In the genomic region with DNA sequence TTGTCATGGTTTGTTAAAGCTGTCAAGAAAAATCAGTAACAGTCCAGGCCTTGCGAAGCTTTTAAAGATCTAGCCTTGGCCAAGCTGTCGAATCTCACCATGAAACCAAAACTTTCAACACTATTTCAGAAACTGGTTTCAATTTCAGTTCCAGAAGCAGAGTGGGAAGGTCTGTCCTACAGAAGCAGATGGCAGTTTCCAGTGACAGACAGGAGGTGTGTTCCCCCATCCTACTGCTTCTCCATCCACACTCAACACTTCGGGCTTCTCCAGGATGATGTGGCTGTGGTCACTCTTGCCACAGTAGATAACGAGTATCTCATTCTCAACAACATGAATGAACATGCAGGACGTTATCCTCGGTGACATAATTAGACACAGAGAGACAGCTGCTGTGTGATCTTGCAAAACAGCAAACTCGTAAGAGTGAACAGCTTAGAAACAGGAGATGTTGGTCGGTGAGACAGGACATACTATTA, we compare ENCODE assay signal across 18 mouse cellular contexts.
DNase-seq lines count a peak whose midpoint lies in the region; ATAC-seq lines count a peak whose summit lies in the region.
"Had no signal": no experiment of that assay in that cellular context is flagged by ENCODE, and none has a peak within 500 bp of the region (broad histone marks: within the 10 kb centered on the region; RNA-seq: fewer than 3 reads in every experiment).

No protein-coding gene starts in this region.

- no peak overlapping the region for H3K4me3 ChIP-seq in liver, embryonic 11.5 days (ENCODE audit: low read depth, low read length)
- H3K4me3 ChIP-seq: forebrain, embryonic 15.5 days; hindbrain, embryonic 12.5 days; layer of hippocampus, adult 2 months had no signal

- DNase-seq in left cerebral cortex, adult 18-20 months (ENCODE audit: low spot score in 2 of 2): peak; percentile 28 to 63
- no peak for DNase-seq in left cerebral cortex, postnatal 10 days (ENCODE audit: extremely low spot score in 1 of 2, low spot score in 2 of 2)
- DNase-seq in frontal cortex, postnatal 10 days (ENCODE audit: low spot score in 2 of 2): peak; percentile 9 to 10
- no peak for DNase-seq in cerebellum, adult 9-10 months
- no peak for DNase-seq in adrenal gland, adult 2 months
- no peak for DNase-seq in liver, embryonic 11.5 days (ENCODE audit: low spot score)
- DNase-seq: cerebellum, adult 11 months; gastrocnemius, postnatal 36 days; kidney, adult 11 months; liver; lung, embryonic 14.5 days had no signal

- H3K27me3 ChIP-seq in liver, embryonic 11.5 days (replicated peaks; ENCODE audit: control insufficient read depth, insufficient read depth, low read length): no peaks in the 10 kb centered on the region
- H3K27me3 ChIP-seq: forebrain, embryonic 15.5 days; hindbrain, embryonic 12.5 days had no signal

- peak; percentile 58 for ATAC-seq in megakaryocyte, adult 5-6 weeks (ENCODE audit: poor library complexity, severe bottlenecking)
- no peak for ATAC-seq in liver, embryonic 11.5 days (replicated peaks; ENCODE audit: low FRiP score)
- ATAC-seq: activated CD4-positive, CD25-positive, alpha-beta regulatory T cell, adult 4 months; forebrain, embryonic 15.5 days had no signal

- no peak overlapping the region for H3K27ac ChIP-seq in liver, embryonic 11.5 days (ENCODE audit: low read depth, low read length)
- H3K27ac ChIP-seq: forebrain, embryonic 15.5 days; hindbrain, embryonic 12.5 days; layer of hippocampus, adult 2 months; stomach, postnatal 0 days had no signal

- no peaks in the 10 kb centered on the region for H3K9me3 ChIP-seq in liver, embryonic 11.5 days (ENCODE audit: control insufficient read depth, low read length)
- H3K9me3 ChIP-seq: forebrain, embryonic 15.5 days; hindbrain, embryonic 12.5 days had no signal

- no peaks in the 10 kb centered on the region for H3K36me3 ChIP-seq in liver, embryonic 11.5 days (ENCODE audit: control insufficient read depth, insufficient read depth, low read length)
- H3K36me3 ChIP-seq: forebrain, embryonic 15.5 days; hindbrain, embryonic 12.5 days had no signal

- H3K9ac ChIP-seq in liver, embryonic 11.5 days (ENCODE audit: low read depth, low read length): no peak overlapping the region
- H3K9ac ChIP-seq: forebrain, embryonic 15.5 days; hindbrain, embryonic 12.5 days; lung, embryonic 14.5 days had no signal

- H3K4me2 ChIP-seq in liver, embryonic 11.5 days: no peak overlapping the region
- H3K4me2 ChIP-seq: forebrain, embryonic 15.5 days; hindbrain, embryonic 12.5 days; lung, embryonic 14.5 days; midbrain, embryonic 11.5 days had no signal

- intact Hi-C loops in left cerebral cortex, postnatal 10 days (cut with DNase I): no loop called here

- 52% methylated on average over 8 of the region's 8 CpGs for WGBS in liver, embryonic 11.5 days

- H3K4me1 ChIP-seq in liver, embryonic 11.5 days (replicated peaks; ENCODE audit: control insufficient read depth, insufficient read depth, low read length): no peaks in the 10 kb centered on the region
- H3K4me1 ChIP-seq: forebrain, embryonic 15.5 days; hindbrain, embryonic 12.5 days had no signal

Comparison
In these comparisons a context has a peak if more than half of its experiments do, and no peak if none do; other contexts are left out.
1. DNase-seq: peak in left cerebral cortex, adult 18-20 months (2 of 2) and frontal cortex, postnatal 10 days (2 of 2); none in left cerebral cortex, postnatal 10 days (0 of 2), cerebellum, adult 9-10 months (single experiment), adrenal gland, adult 2 months (single experiment) and liver, embryonic 11.5 days (single experiment).